Mouse (Mus musculus) hindbrain, postnatal 0 days (tissue): Measurements from ENCODE around the gene Eps15. TPM values are rescaled to one million over a fixed set of nuclear protein-coding genes. Genes with fewer than 3 reads are reported as not detected.

ENCODE experiments used
- ATAC-seq: fragments of 200-750 bp; cut with Nextera tagmentation; 2 replicates; pipeline ENCODE4 v1.8.0; 2017; ENCODE audit warnings: mild to moderate bottlenecking, moderate TSS enrichment, moderate library complexity
- DNase-seq: peaks from one replicate; pipeline ENCODE4 v3.0.0-alpha.2; 2015; ENCODE audit warnings: low spot score
- H3K27ac ChIP-seq: fragments of 300-500 bp; sonication (generic); 2 replicates; pipeline ENCODE4 v1.5.1; 2014; ENCODE audit warnings: mild to moderate bottlenecking
- H3K27me3 ChIP-seq: fragments of 300-500 bp; sonication (generic); 2 replicates; pipeline ENCODE4 v1.6.1; 2014; ENCODE audit warnings: low read length, mixed read lengths; ENCODE audit not compliant: insufficient read depth
- H3K36me3 ChIP-seq: fragments of 300-500 bp; sonication (generic); 2 replicates; pipeline ENCODE4 v1.6.1; 2014; ENCODE audit warnings: low read length, mixed read lengths; ENCODE audit not compliant: insufficient read depth
- H3K4me1 ChIP-seq: fragments of 300-500 bp; sonication (generic); 2 replicates; pipeline ENCODE4 v1.6.1; 2014; ENCODE audit warnings: antibody characterized with exemption, low read length, mixed read lengths; ENCODE audit not compliant: insufficient read depth
- H3K4me2 ChIP-seq: fragments of 300-500 bp; sonication (generic); 2 replicates; pipeline ENCODE4 v1.6.1; 2014; ENCODE audit warnings: low read depth, mild to moderate bottlenecking, low read length, moderate library complexity, mixed read lengths
- H3K4me3 ChIP-seq: fragments of 300-500 bp; sonication (generic); 2 replicates; pipeline ENCODE4 v1.5.1; 2014; ENCODE audit warnings: low read length
- H3K9ac ChIP-seq: fragments of 300-500 bp; sonication (generic); replicated peaks from 2 replicates; pipeline ENCODE4 v1.6.1; 2014; ENCODE audit warnings: mild to moderate bottlenecking, low read length, moderate library complexity, mixed read lengths
- H3K9me3 ChIP-seq: fragments of 300-500 bp; sonication (generic); 2 replicates; pipeline ENCODE4 v1.6.1; 2016; ENCODE audit warnings: low read length, mixed read lengths
- CTCF ChIP-seq: IDR thresholded peaks from 2 replicates; pipeline ENCODE4 v1.5.1; 2016; ENCODE audit warnings: antibody characterized with exemption, control low read depth, low read depth
- WGBS: fragments of 180-500 bp; shearing (Covaris S2); extraction: QIAGEN DNeasy Blood & Tissue Kit; methylation state at CpG from one replicate; pipeline ENCODE4 v1.1.7; 2014; 5-methylcytosine and 5-hydroxymethylcytosine counted together
- polyA plus RNA-seq: library from polyadenylated mRNA; unstranded; fragments of >200 nt; fragmentation: Nextera tagmentation; extraction: Ambion mirVana; gene quantifications from 2 replicates; pipeline ENCODE4 v1.2.1, GENCODE M21; 2015
- total RNA-seq: library from RNA; depleted of rRNA; stranded (reverse); fragments of >200 nt; gene quantifications from 2 replicates; pipeline ENCODE4 v1.2.3, GENCODE M21; 2014; rRNA removed

Gene Eps15
- total and polyA plus RNA-seq, 2 experiments from 2014 or later = 57.4 to 73.0 TPM

GRCm38 (mm10) chr4:109427058-109427457 is 147.0 kb downstream of the Eps15 start:
- Histone ChIP-seq H3K4me3 (no peak overlapping the region), H3K9ac (no peak overlapping the region), H3K4me2 (no peak overlapping the region), H3K27me3 (no peaks in the 10 kb centered on the region), H3K36me3 (no peaks in the 10 kb centered on the region), H3K27ac (no peak overlapping the region), H3K4me1 (no peaks in the 10 kb centered on the region), H3K9me3 (no peaks in the 10 kb centered on the region)
- TF ChIP-seq CTCF = no peak
- DNase-seq (no peak), ATAC-seq (no peak)
- 68% methylated on average over 1 of the region's 1 CpGs for WGBS

GRCm38 (mm10) chr4:109430250-109430649 is 150.2 kb downstream of the Eps15 start:
- Histone ChIP-seq H3K4me3 (no peak overlapping the region), H3K9ac (no peak overlapping the region), H3K4me1 (no peaks in the 10 kb centered on the region), H3K4me2 (no peak overlapping the region), H3K27me3 (no peaks in the 10 kb centered on the region), H3K9me3 (no peaks in the 10 kb centered on the region), H3K36me3 (no peaks in the 10 kb centered on the region), H3K27ac (no peak overlapping the region)
- WGBS = 93% methylated on average over 7 of the region's 7 CpGs
- DNase-seq (no peak), ATAC-seq (no peak)
- no peak for TF ChIP-seq CTCF

- TF ChIP-seq CTCF = peak; percentile 68
- Histone ChIP-seq H3K9ac (no peak overlapping the region), H3K4me2 (no peak overlapping the region), H3K27me3 (no peaks in the 10 kb centered on the region), H3K4me3 (no peak overlapping the region), H3K27ac (no peak overlapping the region), H3K9me3 (no peaks in the 10 kb centered on the region), H3K36me3 (no peaks in the 10 kb centered on the region), H3K4me1 (no peaks in the 10 kb centered on the region)
- ATAC-seq (0 out of 2 replicates have a peak, but pooled peaks have one; percentile 16), DNase-seq (peak; percentile 53)
- WGBS = 52% methylated on average over 13 of the region's 13 CpGs
Observed at GRCm38 (mm10) chr4:109430854-109431253, 150.8 kb downstream of the Eps15 start.

GRCm38 (mm10) chr4:109432668-109433375 is 152.8 kb downstream of the Eps15 start:
- peak; percentile 13; the same call in 1 of the 2 replicates for ATAC-seq

GRCm38 (mm10) chr4:109433641-109434040 is 153.6 kb downstream of the Eps15 start:
- Histone ChIP-seq H3K27me3 (no peaks in the 10 kb centered on the region), H3K4me1 (no peaks in the 10 kb centered on the region), H3K9me3 (no peaks in the 10 kb centered on the region), H3K4me3 (no peak overlapping the region), H3K36me3 (no peaks in the 10 kb centered on the region), H3K9ac (no peak overlapping the region), H3K27ac (no peak overlapping the region), H3K4me2 (no peak overlapping the region)
- WGBS = 70% methylated on average over 6 of the region's 6 CpGs
- DNase-seq = no peak
- no peak for TF ChIP-seq CTCF
- ATAC-seq = no peak

More at GRCm38 (mm10) chr4:109432668-109433375, 152.8 kb downstream of the Eps15 start:
- no peaks in the 10 kb centered on the region for H3K36me3 ChIP-seq
- 76% methylated on average over 16 of the region's 16 CpGs for WGBS
- no peak overlapping the region for H3K27ac ChIP-seq
- H3K9ac ChIP-seq = no peak overlapping the region
- DNase-seq = no peak
- H3K27me3 ChIP-seq = no peaks in the 10 kb centered on the region
- H3K4me3 ChIP-seq = no peak overlapping the region
- no peak overlapping the region for H3K4me2 ChIP-seq
- TF ChIP-seq CTCF = no peak
- H3K9me3 ChIP-seq = no peaks in the 10 kb centered on the region
- H3K4me1 ChIP-seq = no peaks in the 10 kb centered on the region

- DNase-seq (no peak), ATAC-seq (no peak)
- Histone ChIP-seq H3K27ac (no peak overlapping the region), H3K4me2 (no peak overlapping the region), H3K9ac (no peak overlapping the region), H3K36me3 (no peaks in the 10 kb centered on the region), H3K9me3 (no peaks in the 10 kb centered on the region), H3K27me3 (no peaks in the 10 kb centered on the region), H3K4me3 (no peak overlapping the region), H3K4me1 (no peaks in the 10 kb centered on the region)
- no peak for TF ChIP-seq CTCF
- 95% methylated on average over 1 of the region's 1 CpGs for WGBS
Observed at GRCm38 (mm10) chr4:109434256-109434655, 154.2 kb downstream of the Eps15 start.

Other genes starting within 250 kb of the Eps15 start
- 59.3 and 65.3 TPM in 2 replicates for gene Osbpl9, start 78.0 kb upstream of the Eps15 start, total RNA-seq
- 59.0 and 64.3 TPM in 2 replicates for gene Osbpl9, start 78.0 kb upstream of the Eps15 start, polyA plus RNA-seq
- gene Calr4, start 45.8 kb upstream of the Eps15 start, total RNA-seq = 0.54 and 1.0 TPM in 2 replicates
- 1.6 TPM in 2 replicates for gene Calr4, start 45.8 kb upstream of the Eps15 start, polyA plus RNA-seq
- gene Ttc39a, start 126.4 kb downstream of the Eps15 start, total RNA-seq = 4.0 and 6.8 TPM in 2 replicates
- gene Ttc39a, start 126.4 kb downstream of the Eps15 start, polyA plus RNA-seq = 5.3 and 6.4 TPM in 2 replicates
- gene Rnf11, start 204.5 kb downstream of the Eps15 start, total RNA-seq = 86.7 and 93.2 TPM in 2 replicates
- gene Rnf11, start 204.5 kb downstream of the Eps15 start, polyA plus RNA-seq = 79.2 and 80.4 TPM in 2 replicates